Mouse (Mus musculus) erythroblast, embryonic 14.5 days (primary cell): ENCODE measurements around the gene Fosl2.

ENCODE experiments used
- GATA1 ChIP-seq: IDR thresholded peaks from 2 replicates; pipeline ENCODE4 v1.6.1; 2012; ENCODE audit warnings: low read length, inconsistent platforms, mixed read lengths
- TAL1 ChIP-seq: IDR thresholded peaks from 3 replicates; pipeline ENCODE4 v1.6.1; 2012; ENCODE audit warnings: low read length, inconsistent platforms, mixed read lengths

DNA sequence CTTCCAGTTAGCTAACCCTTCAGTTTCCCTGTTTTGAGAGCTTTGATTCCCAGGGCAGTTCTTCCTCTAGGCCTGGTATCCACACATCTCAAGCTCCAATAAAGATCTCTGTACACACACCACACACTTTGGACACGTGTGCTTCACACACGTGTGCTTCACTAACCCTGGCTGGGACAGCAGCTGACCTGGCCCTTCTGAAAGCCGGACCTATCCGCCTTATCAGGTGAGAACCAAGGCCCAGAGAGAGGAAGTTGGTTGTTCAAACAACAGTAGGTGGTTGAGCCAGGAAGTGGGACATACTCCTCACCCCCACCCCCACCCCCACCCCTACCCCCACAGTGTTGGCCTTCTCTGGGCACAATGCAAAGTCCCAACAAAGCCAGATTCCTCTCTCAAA is 24.9 kb upstream of the Fosl2 start:
- TF ChIP-seq TAL1 (no peak), GATA1 (no peak)
